Mouse (Mus musculus): ENCODE data around the gene Rgma. TPM values are rescaled to one million over a fixed set of nuclear protein-coding genes. Genes with fewer than 3 reads are reported as not detected.
A peak's percentile ranks its signal among the peaks of the same experiment; 100 is the strongest.

Gene Rgma
- total and polyA plus RNA-seq, 3 experiments: 0.04 to 0.07 TPM; not detected in 1

DNA sequence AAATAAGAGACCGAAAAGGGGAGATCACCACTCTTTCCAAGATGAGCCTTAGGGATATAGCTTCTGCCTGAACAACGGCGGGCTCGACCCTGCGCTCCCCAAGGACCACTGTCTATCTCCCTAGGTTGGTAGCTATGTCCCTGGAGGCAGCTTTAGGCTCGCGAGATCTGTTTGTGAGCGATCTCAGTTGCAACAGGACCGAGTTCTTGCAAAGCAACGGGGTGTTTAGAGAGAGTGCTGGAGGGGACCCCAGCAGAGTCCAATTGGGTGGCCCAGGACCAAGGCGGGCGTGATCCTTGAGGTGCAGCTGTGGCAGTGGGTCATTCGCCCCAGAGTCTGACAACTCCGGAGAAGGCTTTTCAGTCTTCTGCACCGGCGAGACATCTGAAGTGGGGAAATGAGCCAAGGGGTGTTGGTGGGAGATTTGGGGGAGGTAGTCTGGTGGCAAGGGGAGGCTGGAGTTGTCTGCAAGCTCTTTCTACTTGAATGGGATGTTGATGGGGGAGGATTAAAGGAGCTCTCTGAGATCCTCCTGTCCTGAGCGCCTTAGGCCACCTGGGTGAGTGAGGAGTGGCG lies 15.2 kb downstream of the Rgma start:
- peak overlapping the region; percentile 68; the same call in 1 of the 2 replicates for H3K4me2 ChIP-seq (ENCODE audit: insufficient read depth, low read depth, poor library complexity, severe bottlenecking)
- H3K27ac ChIP-seq (ENCODE audit: insufficient read depth, low read depth): no peak overlapping the region
- H3K27me3 ChIP-seq (replicated peaks): peaks cover 25% of the 10 kb centered on the region
- H3K79me2 ChIP-seq (replicated peaks; ENCODE audit: control insufficient read depth, extremely low read depth, insufficient read depth, poor library complexity, severe bottlenecking): no peaks in the 10 kb centered on the region
- no peaks in the 10 kb centered on the region for H3K9me3 ChIP-seq (replicated peaks; ENCODE audit: low read length)
- in situ Hi-C loops (cut with MboI; ENCODE audit: low pct_ligation_motif_present, low pct_unique_long_range_greater_than_20kb, low sequenced_read_pairs) (loop anchor here (25.0 kb wide), 1 partner anchor 1003 kb away; no protein-coding TSS in a partner anchor), dilution Hi-C loops (cut with MboI; ENCODE audit: extremely low pct_ligation_motif_present, extremely low pct_unique_long_range_greater_than_20kb, low sequenced_read_pairs) (no loop called here)
- peaks cover 4 to 47% of the 10 kb centered on the region in 2 experiments for H3K4me1 ChIP-seq (ENCODE audit: control insufficient read depth in 1 of 2, insufficient read depth in 2 of 2)
- H3K4me3 ChIP-seq (replicated peaks in 1 of 3; ENCODE audit: low read depth in 2 of 3, low read length in 2 of 3, poor library complexity in 1 of 3): no peak overlapping the region
- H3K36me3 ChIP-seq (replicated peaks in 1 of 2; ENCODE audit: control insufficient read depth in 1 of 2, insufficient read depth in 1 of 2, low read length in 1 of 2): no peaks in the 10 kb centered on the region
- TF ChIP-seq UBTF (IDR thresholded peaks at IDR 0.05; ENCODE audit: low read depth, low read length) (no peak), POLR2A (IDR thresholded peaks at IDR 0.05; ENCODE audit: low read depth, low read length) (no peak), BHLHE40 (IDR thresholded peaks at IDR 0.05; ENCODE audit: low read depth, low read length) (no peak), TBP (conservative IDR thresholded peaks at IDR 0.05; ENCODE audit: low read depth, low read length) (no peak)
- no peak for DNase-seq (ENCODE audit: extremely low read depth)
- no peak overlapping the region for H3K9ac ChIP-seq (ENCODE audit: insufficient read depth, low read depth)

- DNase-seq (ENCODE audit: extremely low read depth): no peak
- Histone ChIP-seq H3K9ac (ENCODE audit: insufficient read depth, low read depth) (no peak overlapping the region; the same call in 1 of the 2 replicates), H3K9me3 (replicated peaks; ENCODE audit: low read length) (no peaks in the 10 kb centered on the region), H3K27ac (ENCODE audit: insufficient read depth, low read depth) (no peak overlapping the region), H3K4me1 (ENCODE audit: control insufficient read depth in 1 of 2, insufficient read depth in 2 of 2) (peaks cover 4 to 47% of the 10 kb centered on the region in 2 experiments), H3K79me2 (replicated peaks; ENCODE audit: control insufficient read depth, extremely low read depth, insufficient read depth, poor library complexity, severe bottlenecking) (no peaks in the 10 kb centered on the region), H3K4me2 (ENCODE audit: insufficient read depth, low read depth, poor library complexity, severe bottlenecking) (peak overlapping the region; percentile 68), H3K36me3 (replicated peaks in 1 of 2; ENCODE audit: control insufficient read depth in 1 of 2, insufficient read depth in 1 of 2, low read length in 1 of 2) (no peaks in the 10 kb centered on the region), H3K4me3 (replicated peaks in 1 of 3; ENCODE audit: low read depth in 2 of 3, low read length in 2 of 3, poor library complexity in 1 of 3) (peak overlapping the region in 2 of 3 experiments; percentile 9 to 24), H3K27me3 (replicated peaks) (peaks cover 25% of the 10 kb centered on the region)
- TF ChIP-seq MEF2A (IDR thresholded peaks at IDR 0.05; ENCODE audit: borderline replicate concordance, low read depth, low read length) (no peak), ETS1 (conservative IDR thresholded peaks at IDR 0.05; ENCODE audit: low read depth, low read length) (no peak), PAX5 (IDR thresholded peaks at IDR 0.05; ENCODE audit: low read length) (no peak), UBTF (IDR thresholded peaks at IDR 0.05; ENCODE audit: low read depth, low read length) (no peak), MAFK (IDR thresholded peaks at IDR 0.05; ENCODE audit: insufficient replicate concordance, low read length) (no peak), MAZ (IDR thresholded peaks at IDR 0.05; ENCODE audit: low read depth, low read length) (no peak), USF1 (IDR thresholded peaks at IDR 0.05; ENCODE audit: low read depth, low read length) (no peak), HCFC1 (IDR thresholded peaks at IDR 0.05; ENCODE audit: low read depth, low read length) (no peak), ELF1 (IDR thresholded peaks at IDR 0.05; ENCODE audit: low read depth, low read length) (no peak), CTCF (conservative IDR thresholded peaks at IDR 0.05 in 1 of 2, IDR thresholded peaks at IDR 0.05 in 1 of 2; ENCODE audit: low read depth in 2 of 2, low read length in 2 of 2) (no peak), BHLHE40 (IDR thresholded peaks at IDR 0.05; ENCODE audit: low read depth, low read length) (no peak), SMC3 (IDR thresholded peaks at IDR 0.05; ENCODE audit: low read depth, low read length) (no peak), SIN3A (IDR thresholded peaks at IDR 0.05; ENCODE audit: low read length) (no peak), CHD2 (IDR thresholded peaks at IDR 0.05; ENCODE audit: low read length) (no peak)
- dilution Hi-C loops (cut with MboI; ENCODE audit: extremely low pct_ligation_motif_present, extremely low pct_unique_long_range_greater_than_20kb, low sequenced_read_pairs): no loop called here
- in situ Hi-C loops (cut with MboI; ENCODE audit: low pct_ligation_motif_present, low pct_unique_long_range_greater_than_20kb, low sequenced_read_pairs): loop anchor here (25.0 kb wide), 1 partner anchor 1004 kb away; no protein-coding TSS in a partner anchor
Observed at GRCm38 (mm10) chr7:73391002-73391517, 15.8 kb downstream of the Rgma start.
